Mouse (Mus musculus): ENCODE measurements at regions not wholly inside any gene's neighbourhood (a gene's known extent, or its start where the extent isn't known, plus 50 kb on each side); places are given as distances from the start of the nearest gene placed in this dataset.
"Not testable (repeated sequence)": the region's sequence is repeated elsewhere in the genome, so short reads cannot be mapped to it uniquely, and the experiment has no call there.

DNA sequence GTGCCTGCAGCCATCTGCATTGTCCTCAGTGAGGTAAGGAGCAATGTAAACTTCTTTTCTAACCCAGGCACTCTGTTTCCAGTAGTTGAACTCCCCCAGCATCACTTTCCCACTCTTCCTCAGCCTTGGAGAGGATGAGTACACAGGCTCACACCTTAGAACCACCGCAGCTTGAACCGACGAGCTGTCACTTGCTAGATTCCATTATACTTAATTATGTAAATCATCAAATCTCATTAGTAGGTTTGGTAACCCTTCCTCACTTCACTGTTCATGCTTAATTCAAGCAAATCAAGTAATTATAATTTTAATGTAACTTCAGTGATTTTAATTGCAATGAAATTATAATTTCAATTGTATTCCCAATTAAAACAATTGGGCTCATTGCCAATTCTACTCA lies 408.0 kb downstream of the Med10 start:
- no peak for DNase-seq

GRCm38 (mm10) chr13:70213017-70213416 lies 410.8 kb downstream of the Med10 start:
- DNase-seq: no peak

- no peak for DNase-seq
Measured at GRCm38 (mm10) chr13:70213622-70214021, 411.4 kb downstream of the Med10 start.

GRCm38 (mm10) chr13:70214022-70214654 lies 411.9 kb downstream of the Med10 start:
- DNase-seq: no peak

GRCm38 (mm10) chr13:70216134-70216533 lies 413.9 kb downstream of the Med10 start:
- DNase-seq: no peak

- DNase-seq: no peak
Measured at GRCm38 (mm10) chr13:70217429-70218133, 415.4 kb downstream of the Med10 start.

GRCm38 (mm10) chr13:70223485-70223884 lies 413.9 kb downstream of the Ice1 start:
- no peak for DNase-seq

- no peak for DNase-seq
Measured at GRCm38 (mm10) chr13:70227167-70227566, 410.3 kb downstream of the Ice1 start.

GRCm38 (mm10) chr13:70233896-70234799 lies 403.3 kb downstream of the Ice1 start:
- peak; percentile 79 for DNase-seq

DNA sequence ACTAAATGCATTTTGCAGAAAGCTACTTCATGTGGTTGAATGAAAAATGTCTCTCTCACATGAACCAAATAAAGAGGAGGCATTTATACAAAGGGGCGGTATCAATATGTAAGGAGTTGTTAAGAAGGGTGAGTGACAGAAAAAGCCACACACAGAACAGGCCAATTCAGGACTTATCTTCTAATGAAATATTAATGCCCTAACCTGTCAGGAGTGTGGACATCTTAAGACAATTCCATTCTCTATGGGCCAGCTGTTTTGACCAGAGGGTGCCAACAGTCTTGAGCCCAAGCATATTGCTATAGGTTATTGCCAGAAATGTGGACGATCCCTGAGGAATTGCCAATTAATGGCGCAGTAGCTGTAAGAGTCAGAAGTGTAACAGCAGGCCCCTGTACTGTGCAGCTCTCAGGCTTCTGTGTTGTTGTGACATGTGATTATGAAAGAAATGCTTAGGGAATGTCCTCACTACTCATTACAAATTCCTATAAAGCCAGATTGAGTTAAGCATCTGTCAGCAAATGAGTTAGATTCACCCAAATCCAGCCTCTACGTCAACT lies 393.8 kb downstream of the Ice1 start:
- DNase-seq: no peak

- DNase-seq: no peak
Measured at GRCm38 (mm10) chr13:70260003-70260496, 377.4 kb downstream of the Ice1 start.

GRCm38 (mm10) chr13:70263654-70264053 lies 373.8 kb downstream of the Ice1 start:
- no peak for DNase-seq

- not testable (repeated sequence) for DNase-seq
Measured at GRCm38 (mm10) chr13:70276884-70277378, 360.5 kb downstream of the Ice1 start.

DNA sequence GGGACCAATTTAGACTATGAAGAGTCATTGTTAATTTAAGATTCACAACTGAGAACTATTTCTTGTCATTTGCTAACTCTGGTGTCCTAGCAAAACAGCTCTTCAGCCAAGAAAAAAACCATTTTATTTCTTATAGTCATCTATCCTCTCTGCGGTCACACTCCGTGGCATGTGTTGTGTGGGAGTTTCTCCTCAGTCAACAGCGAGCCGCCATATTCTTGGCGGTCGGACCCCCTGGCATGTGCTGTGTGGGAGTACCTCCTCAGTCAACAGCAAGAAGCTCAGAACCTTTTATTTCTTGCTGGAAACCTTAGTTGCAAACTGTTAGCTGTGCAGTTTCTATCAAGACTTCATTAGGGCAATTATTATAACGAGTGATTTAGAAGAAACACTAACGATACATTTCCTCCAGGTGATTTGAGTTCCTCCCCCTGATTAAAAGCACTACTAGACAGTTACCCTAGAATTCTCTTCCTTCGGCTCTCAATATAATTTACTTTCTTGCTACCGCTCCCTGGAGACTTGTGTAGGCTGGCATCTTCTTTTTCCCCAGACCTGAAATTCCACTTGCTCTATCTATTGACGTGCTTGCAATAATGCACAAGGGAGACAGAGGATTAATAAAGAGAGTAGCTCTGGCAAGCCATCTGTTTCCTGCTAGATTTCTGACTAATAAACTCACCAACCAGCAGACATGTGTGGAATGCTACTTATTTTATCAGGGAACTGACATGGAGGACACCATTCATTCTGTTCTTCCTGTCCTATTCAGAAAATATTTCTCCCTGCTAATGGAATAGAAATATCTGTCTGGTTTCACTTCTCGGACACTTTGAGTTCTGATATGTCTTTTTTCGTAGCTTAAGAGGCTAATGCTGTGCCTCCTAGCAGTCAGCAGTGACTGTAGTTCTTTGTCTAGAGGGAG lies 359.5 kb downstream of the Ice1 start:
- no peak for DNase-seq

DNA sequence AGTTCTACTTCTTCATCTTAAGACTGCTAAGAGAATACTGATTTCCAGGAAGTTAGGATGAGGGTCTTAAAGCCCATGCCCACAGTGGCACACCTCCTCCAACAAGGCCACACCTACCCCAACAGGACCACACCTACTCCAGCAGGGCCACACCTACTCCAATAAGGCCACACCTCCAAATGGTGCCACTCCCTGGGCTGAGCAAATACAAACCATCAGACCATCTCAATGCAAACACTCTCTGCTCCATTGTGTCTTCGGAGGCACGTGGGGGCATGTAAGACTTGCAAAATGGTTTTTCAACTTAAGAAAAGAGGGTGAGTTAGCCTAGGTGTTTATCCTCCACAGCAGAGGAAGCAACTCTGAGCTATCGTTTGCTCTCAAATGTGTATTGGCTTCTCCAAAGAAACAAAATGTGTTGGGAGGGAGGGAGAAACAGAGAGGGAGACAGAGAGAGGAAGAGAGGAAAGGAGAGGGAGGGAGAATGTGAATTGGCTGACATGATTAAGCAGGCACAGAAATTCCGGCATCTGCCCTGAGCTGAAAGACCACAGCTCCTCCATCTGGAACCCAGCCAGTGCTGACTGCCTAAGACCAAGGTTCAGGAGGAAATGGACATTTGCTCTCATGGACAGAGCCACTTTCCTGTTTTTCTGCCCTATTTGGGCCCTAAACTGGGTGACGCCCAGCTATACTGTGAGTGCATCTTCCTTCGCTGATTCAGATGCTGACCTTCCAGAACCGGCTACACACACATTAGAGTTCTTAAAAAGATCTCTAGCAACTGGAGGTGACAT lies 356.2 kb downstream of the Ice1 start:
- no peak for DNase-seq

- no peak for DNase-seq
Measured at GRCm38 (mm10) chr13:70282731-70283130, 354.7 kb downstream of the Ice1 start.

DNA sequence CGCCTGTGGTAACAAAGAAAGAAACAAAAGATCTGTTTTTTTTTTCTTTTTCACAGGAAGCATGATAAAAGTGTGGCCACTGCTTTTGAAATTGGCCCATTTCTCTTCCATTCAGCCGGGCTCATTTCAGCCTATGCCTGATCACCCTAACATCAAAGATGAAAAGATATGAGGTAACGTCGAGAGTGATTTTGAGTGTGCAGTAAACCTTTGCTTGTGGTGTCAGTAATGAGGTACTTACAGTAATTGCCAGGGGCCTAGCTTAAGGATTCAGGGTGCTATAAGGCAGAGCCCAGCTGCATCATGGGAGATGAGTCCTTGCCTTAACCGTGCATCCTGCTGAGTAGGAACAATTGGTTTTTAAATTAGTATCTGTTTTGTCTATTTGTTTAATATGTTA lies 354.2 kb downstream of the Ice1 start:
- no peak for DNase-seq

DNA sequence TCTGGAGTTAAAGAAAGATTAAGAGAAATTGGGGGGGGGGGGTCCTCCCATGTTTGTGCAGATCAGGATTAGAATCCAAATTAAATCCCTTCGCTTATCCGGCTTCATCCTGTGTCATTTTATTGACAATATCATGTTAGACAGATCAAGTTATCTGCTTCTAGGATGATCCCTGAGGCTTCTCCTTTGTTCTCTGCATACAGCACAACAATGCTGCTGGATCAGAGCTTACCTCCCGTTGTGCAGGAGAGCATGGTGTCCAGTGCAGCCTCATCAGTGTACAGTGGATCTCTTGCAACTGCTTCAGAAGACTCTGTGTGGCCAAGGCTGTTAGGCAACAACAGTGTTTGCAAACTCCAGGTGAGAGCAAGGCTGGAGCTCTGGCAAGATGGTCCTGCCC lies 344.7 kb downstream of the Ice1 start:
- no peak for DNase-seq

GRCm38 (mm10) chr13:70303953-70304525 lies 333.4 kb downstream of the Ice1 start:
- no peak for DNase-seq

- DNase-seq: no peak
Measured at GRCm38 (mm10) chr13:70310516-70310915, 326.9 kb downstream of the Ice1 start.
